Mouse (Mus musculus) embryonic fibroblast, embryonic 13.5 days (primary cell): ENCODE data around the gene Lcat. TPM values are rescaled to one million over a fixed set of nuclear protein-coding genes. Genes with fewer than 3 reads are reported as not detected.
"Not testable (repeated sequence)": the region's sequence is repeated elsewhere in the genome, so short reads cannot be mapped to it uniquely, and the experiment has no call there.

Experiments
- H3K27ac ChIP-seq: 2 replicates; pipeline ENCODE4 v1.5.1; 2012; ENCODE audit warnings: low read length, control low read depth, inconsistent platforms; ENCODE audit not compliant: insufficient read depth
- H3K4me1 ChIP-seq: 2 replicates; pipeline ENCODE4 v1.6.1; 2011; ENCODE audit warnings: low read length; ENCODE audit not compliant: control insufficient read depth, insufficient read depth
- H3K4me3 ChIP-seq: 2 replicates; pipeline ENCODE4 v1.5.1; 2011; ENCODE audit warnings: mild to moderate bottlenecking, control low read depth, low read length; ENCODE audit not compliant: insufficient read depth
- CTCF ChIP-seq: IDR thresholded peaks from 2 replicates; pipeline ENCODE4 v1.5.1; 2011; ENCODE audit warnings: mild to moderate bottlenecking, control low read depth, low read length, moderate library complexity, borderline replicate concordance; ENCODE audit not compliant: insufficient read depth
- POLR2A ChIP-seq: IDR thresholded peaks from 2 replicates; pipeline ENCODE4 v1.6.1; 2011; ENCODE audit warnings: low read depth, mild to moderate bottlenecking, control low read depth, low read length, moderate library complexity
- polyA plus RNA-seq: library from polyadenylated mRNA; stranded (reverse); fragments of >200 nt; gene quantifications from 2 replicates; pipeline ENCODE4 v1.2.4, GENCODE M21; 2011; ENCODE audit warnings: low read depth; ENCODE audit not compliant: missing spikeins, insufficient read length

Gene Lcat
- 2.3 and 3.9 TPM in 2 replicates for polyA plus RNA-seq

- H3K4me1 ChIP-seq: no peaks in the 10 kb centered on the region
- TF ChIP-seq CTCF (no peak), POLR2A (no peak)
- H3K27ac ChIP-seq: no peak within 1 kb of the TSS
- no peak within 1 kb of the TSS for H3K4me3 ChIP-seq
Measured at GRCm38 (mm10) chr8:105943321-105943739, at the start of gene Lcat. TSS of gene Lcat (minus strand) at chr8:105943382.

- H3K4me1 ChIP-seq: no peaks in the 10 kb centered on the region
- H3K4me3 ChIP-seq: no peak overlapping the region
- H3K27ac ChIP-seq: no peak overlapping the region
- TF ChIP-seq POLR2A (no peak), CTCF (no peak)
Measured at GRCm38 (mm10) chr8:105992499-105992898, 49.3 kb upstream of the Lcat start.

- no peaks in the 10 kb centered on the region for H3K4me1 ChIP-seq
- TF ChIP-seq POLR2A (no peak), CTCF (no peak)
- H3K4me3 ChIP-seq: no peak overlapping the region
- no peak overlapping the region for H3K27ac ChIP-seq
Measured at GRCm38 (mm10) chr8:105991546-105991945, 48.4 kb upstream of the Lcat start.

- TF ChIP-seq POLR2A: no peak
- TF ChIP-seq CTCF: peak; percentile 78; the same call in 1 of the 2 replicates
Measured at GRCm38 (mm10) chr8:105990856-105991387, 47.7 kb upstream of the Lcat start, which contains the start of gene Dus2. TSS of gene Dus2 (plus strand) at chr8:105991337.

GRCm38 (mm10) chr8:105988546-105988945, 45.4 kb upstream of the Lcat start:
- Histone ChIP-seq H3K4me1 (no peaks in the 10 kb centered on the region), H3K27ac (no peak overlapping the region), H3K4me3 (no peak overlapping the region)
- no peak for TF ChIP-seq CTCF
- no peak for TF ChIP-seq POLR2A

More at GRCm38 (mm10) chr8:105990856-105991387, 47.7 kb upstream of the Lcat start, which contains the start of gene Dus2:
- Histone ChIP-seq H3K27ac (no peak within 1 kb of the TSS), H3K4me1 (no peaks in the 10 kb centered on the region), H3K4me3 (no peak within 1 kb of the TSS)

GRCm38 (mm10) chr8:105983406-105983805, 40.2 kb upstream of the Lcat start:
- H3K27ac ChIP-seq, H3K4me3 ChIP-seq, H3K4me1 ChIP-seq: not testable (repeated sequence)

- Histone ChIP-seq H3K4me3 (no peak overlapping the region), H3K4me1 (no peaks in the 10 kb centered on the region), H3K27ac (no peak overlapping the region)
- TF ChIP-seq CTCF: no peak
Measured at GRCm38 (mm10) chr8:105981146-105981545, 38.0 kb upstream of the Lcat start.

GRCm38 (mm10) chr8:105979325-105979724, 36.1 kb upstream of the Lcat start, which contains the start of gene Dpep3:
TSS of gene Dpep3 (minus strand) at chr8:105979429.
- H3K4me1 ChIP-seq: no peaks in the 10 kb centered on the region
- no peak within 1 kb of the TSS for H3K27ac ChIP-seq
- TF ChIP-seq CTCF: no peak
- H3K4me3 ChIP-seq: no peak within 1 kb of the TSS

GRCm38 (mm10) chr8:105975363-105975762, 32.2 kb upstream of the Lcat start:
- Histone ChIP-seq H3K27ac (no peak overlapping the region), H3K4me3 (no peak overlapping the region), H3K4me1 (no peaks in the 10 kb centered on the region)
- no peak for TF ChIP-seq POLR2A
- no peak for TF ChIP-seq CTCF

GRCm38 (mm10) chr8:105971019-105971720, 28.0 kb upstream of the Lcat start:
- TF ChIP-seq CTCF (no peak), POLR2A (no peak)
- Histone ChIP-seq H3K4me1 (no peaks in the 10 kb centered on the region), H3K4me3 (no peak overlapping the region), H3K27ac (no peak overlapping the region)

GRCm38 (mm10) chr8:105969367-105969766, 26.2 kb upstream of the Lcat start:
- Histone ChIP-seq H3K4me1 (no peaks in the 10 kb centered on the region; the same call in 1 of the 2 replicates), H3K4me3 (no peak overlapping the region), H3K27ac (no peak overlapping the region)
- TF ChIP-seq CTCF (no peak), POLR2A (no peak)
